Mouse (Mus musculus) forebrain, embryonic 13.5 days (tissue): ENCODE measurements around the gene Copg2. TPM values are rescaled to one million over a fixed set of nuclear protein-coding genes. Genes with fewer than 3 reads are reported as not detected.
A peak's percentile ranks its signal among the peaks of the same experiment; 100 is the strongest.

Source experiments
- ATAC-seq: fragments of 200-750 bp; cut with Nextera tagmentation; 2 replicates; pipeline ENCODE4 v1.8.0; 2017
- H3K27ac ChIP-seq: fragments of 300-500 bp; sonication (generic); 2 replicates; pipeline ENCODE4 v1.5.1; 2015; ENCODE audit warnings: inconsistent platforms, mild to moderate bottlenecking, moderate library complexity
- H3K27me3 ChIP-seq: fragments of 300-500 bp; sonication (generic); 2 replicates; pipeline ENCODE4 v1.6.1; 2015; ENCODE audit warnings: mild to moderate bottlenecking, inconsistent platforms
- H3K36me3 ChIP-seq: fragments of 300-500 bp; sonication (generic); 2 replicates; pipeline ENCODE4 v1.6.1; 2015; ENCODE audit warnings: mild to moderate bottlenecking, inconsistent platforms; ENCODE audit not compliant: poor library complexity, severe bottlenecking
- H3K4me1 ChIP-seq: fragments of 300-500 bp; sonication (generic); 2 replicates; pipeline ENCODE4 v1.6.1; 2015; ENCODE audit warnings: inconsistent platforms
- H3K4me2 ChIP-seq: fragments of 300-500 bp; sonication (generic); 2 replicates; pipeline ENCODE4 v1.6.1; 2015; ENCODE audit warnings: inconsistent platforms, mild to moderate bottlenecking, moderate library complexity
- H3K4me3 ChIP-seq: fragments of 300-500 bp; sonication (generic); 2 replicates; pipeline ENCODE4 v1.5.1; 2015; ENCODE audit warnings: mild to moderate bottlenecking, inconsistent platforms
- H3K9ac ChIP-seq: fragments of 300-500 bp; sonication (generic); 2 replicates; pipeline ENCODE4 v1.6.1; 2015; ENCODE audit warnings: mild to moderate bottlenecking, inconsistent platforms
- H3K9me3 ChIP-seq: fragments of 300-500 bp; sonication (generic); replicated peaks from 2 replicates; pipeline ENCODE4 v1.6.1; 2016; ENCODE audit warnings: inconsistent platforms
- WGBS: fragments of 180-500 bp; shearing (Covaris S2); methylation state at CpG from one replicate; pipeline ENCODE4 v1.1.7; 2015; 5-methylcytosine and 5-hydroxymethylcytosine counted together
- microRNA counts: library from miRNA; unstranded; fragments of <30 nt; microRNA quantifications from one replicate; lab custom pipeline; 2016
- microRNA-seq: library from miRNA; unstranded; fragments of <30 nt; microRNA quantifications from one replicate; pipeline ENCODE4, GENCODE M21; 2016
- polyA plus RNA-seq: library from polyadenylated mRNA; unstranded; fragments of >200 nt; fragmentation: Nextera tagmentation; extraction: Ambion mirVana; gene quantifications from 2 replicates; pipeline ENCODE4 v1.2.1, GENCODE M21; 2015

Gene Copg2
- polyA plus RNA-seq, 1 experiment from 2014 or later: 28.9 TPM

DNA sequence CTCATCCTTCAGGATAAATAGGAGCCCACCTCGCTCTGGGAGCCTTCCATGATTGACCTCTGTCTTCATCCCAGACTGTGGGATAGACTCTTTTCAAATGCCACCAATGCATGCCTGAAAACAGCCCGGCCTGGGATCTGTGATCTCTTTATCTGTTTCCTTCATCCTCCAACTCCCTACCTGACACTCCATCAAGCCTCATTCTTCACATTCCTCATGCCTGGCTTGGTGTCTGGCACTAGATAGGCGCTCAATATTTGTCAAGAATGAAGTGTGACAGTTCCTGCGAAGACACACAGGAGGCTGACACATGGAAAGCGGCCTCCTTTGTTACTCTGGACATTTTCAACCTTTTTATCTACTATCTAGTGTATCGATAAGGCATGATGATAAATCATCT lies 193.1 kb downstream of the Copg2 start:
- Histone ChIP-seq H3K36me3 (no peaks in the 10 kb centered on the region), H3K9ac (no peak overlapping the region), H3K4me1 (no peaks in the 10 kb centered on the region), H3K4me2 (no peak overlapping the region), H3K4me3 (no peak overlapping the region), H3K9me3 (no peaks in the 10 kb centered on the region), H3K27ac (no peak overlapping the region), H3K27me3 (no peaks in the 10 kb centered on the region)
- ATAC-seq: no peak
- 92% methylated on average over 6 of the region's 6 CpGs for WGBS

DNA sequence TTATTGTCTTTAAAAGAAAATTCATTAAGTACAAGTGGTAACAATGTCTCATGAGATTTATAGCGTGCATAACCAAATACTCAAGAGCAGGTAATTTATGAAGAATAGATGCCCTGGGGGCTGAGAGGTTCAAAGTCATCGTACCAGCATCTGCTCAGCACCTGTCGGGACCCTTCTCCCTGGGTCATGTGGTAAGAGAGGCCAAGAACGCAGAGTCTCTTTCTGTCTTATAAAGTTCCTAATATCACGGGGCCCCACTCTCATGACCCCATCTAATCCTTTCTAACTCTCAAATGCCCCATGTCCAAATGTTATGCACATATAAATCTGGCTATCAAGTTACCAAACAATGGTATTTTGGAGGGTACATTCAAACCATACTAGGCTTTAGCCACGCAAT lies 193.7 kb downstream of the Copg2 start:
- no peaks in the 10 kb centered on the region for H3K27me3 ChIP-seq
- no peak overlapping the region for H3K9ac ChIP-seq
- H3K4me3 ChIP-seq: no peak overlapping the region
- H3K36me3 ChIP-seq: no peaks in the 10 kb centered on the region
- ATAC-seq: no peak
- no peak overlapping the region for H3K4me2 ChIP-seq
- no peak overlapping the region for H3K27ac ChIP-seq
- WGBS: 85% methylated on average over 6 of the region's 6 CpGs
- H3K9me3 ChIP-seq: no peaks in the 10 kb centered on the region
- H3K4me1 ChIP-seq: 0 out of 2 replicates have a peak, but pooled peaks cover under 1% of the 10 kb centered on the region

DNA sequence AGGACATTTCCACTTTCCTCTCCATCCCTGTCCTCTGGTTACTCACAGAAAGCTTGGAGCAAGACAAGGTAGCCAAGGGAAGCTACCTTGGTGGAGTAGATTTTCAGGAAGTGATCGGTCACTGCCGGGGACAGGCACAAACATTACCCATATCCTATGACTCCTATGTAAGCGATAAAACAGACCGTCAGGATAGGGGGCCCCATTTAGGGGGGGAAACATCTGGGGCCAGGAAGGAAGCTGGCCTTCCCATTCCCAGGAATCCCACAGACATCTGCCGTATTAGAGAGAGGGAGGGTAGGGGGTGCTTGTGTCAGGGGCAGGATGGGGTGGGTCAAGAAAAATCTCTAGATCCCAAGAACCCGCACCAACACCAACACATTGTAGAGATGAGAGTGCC lies 196.4 kb downstream of the Copg2 start:
- Histone ChIP-seq H3K4me2 (no peak overlapping the region), H3K27ac (no peak overlapping the region), H3K4me3 (no peak overlapping the region), H3K4me1 (0 out of 2 replicates have a peak, but pooled peaks cover 6% of the 10 kb centered on the region), H3K9me3 (no peaks in the 10 kb centered on the region), H3K9ac (no peak overlapping the region), H3K27me3 (no peaks in the 10 kb centered on the region), H3K36me3 (no peaks in the 10 kb centered on the region)
- 90% methylated on average over 6 of the region's 6 CpGs for WGBS
- ATAC-seq: no peak

DNA sequence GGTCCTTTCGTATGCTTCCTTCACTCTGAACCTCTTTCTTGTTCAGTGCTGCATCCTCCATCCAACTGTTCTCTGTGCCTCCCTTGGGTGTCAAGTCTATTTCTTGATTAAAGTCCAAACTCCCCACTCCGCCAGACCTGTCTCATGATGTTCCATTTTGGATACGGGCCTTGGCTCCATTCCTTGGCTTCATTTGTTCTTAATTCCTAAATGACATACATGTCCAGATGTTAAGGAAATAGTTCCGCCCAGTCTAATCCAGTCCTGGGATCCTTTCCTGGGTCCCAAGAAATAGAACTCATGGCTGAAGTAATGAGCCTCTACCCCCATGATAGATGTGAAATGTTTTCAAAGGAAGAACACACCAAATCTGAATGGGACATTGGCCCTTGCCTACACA lies 198.6 kb downstream of the Copg2 start:
- WGBS: 90% methylated on average over 4 of the region's 4 CpGs
- Histone ChIP-seq H3K4me3 (no peak overlapping the region), H3K4me2 (no peak overlapping the region), H3K9me3 (no peaks in the 10 kb centered on the region), H3K27ac (no peak overlapping the region), H3K4me1 (peaks cover 15% of the 10 kb centered on the region), H3K9ac (no peak overlapping the region), H3K27me3 (no peaks in the 10 kb centered on the region), H3K36me3 (no peaks in the 10 kb centered on the region)
- no peak for ATAC-seq

MicroRNAs encoded within 50 kb of the gene (microRNA counts, 519-probe panel; counts per million panel counts)
- microRNA mmu-miR-335-3p (lab: Ali Mortazavi, UCI): 4,079 counts per million, percentile 79 among the panel's probes with 10 or more counts
- microRNA mmu-miR-335-5p (lab: Ali Mortazavi, UCI): 6,058 counts per million, percentile 96 among the panel's probes with 10 or more counts

Small RNA genes lying within 50 kb of the gene (microRNA-seq; reads per million reads assigned to microRNA genes)
- gene Mir335: 55,251 reads per million, percentile 99 among the genes with 10 or more reads in this experiment

Other genes with a start within 250 kb of the Copg2 start
- gene Cep41, start 203.0 kb downstream of the Copg2 start, polyA plus RNA-seq: 19.5 and 19.6 TPM in 2 replicates
- 443 and 547 TPM in 2 replicates for gene Mest, start 173.2 kb downstream of the Copg2 start, polyA plus RNA-seq
- 0.19 and 0.58 TPM in 2 replicates for gene Tsga13, start 18.8 kb upstream of the Copg2 start, polyA plus RNA-seq
- 0.16 and 0.18 TPM in 2 replicates for gene Klf14, start 62.3 kb upstream of the Copg2 start, polyA plus RNA-seq